Mouse (Mus musculus) small intestine, adult 2 months (tissue): ENCODE data around the gene Mtfr1l.

Experiments
- CTCF ChIP-seq: fragments of 200-500 bp; IDR thresholded peaks from 2 replicates; pipeline ENCODE4 v1.5.1; 2012; ENCODE audit warnings: low read depth, mild to moderate bottlenecking, control low read depth, inconsistent platforms, low read length, moderate library complexity, mixed read lengths; ENCODE audit not compliant: insufficient replicate concordance, insufficient read length; ENCODE audit errors: extremely low read depth
- POLR2A ChIP-seq: fragments of 200-500 bp; IDR thresholded peaks from 2 replicates; pipeline ENCODE4 v1.6.1; 2012; ENCODE audit warnings: low read depth, mild to moderate bottlenecking, control low read depth, inconsistent platforms, low read length, moderate library complexity

- TF ChIP-seq POLR2A (no peak), CTCF (no peak)
Measured at GRCm38 (mm10) chr4:134570704-134571451, 35.7 kb upstream of the Mtfr1l start.
